Mouse (Mus musculus): Measurements from ENCODE around the gene Catip. TPM values are rescaled to one million over a fixed set of nuclear protein-coding genes. Genes with fewer than 3 reads are reported as not detected.

The Catip gene
- polyA plus RNA-seq, 1 experiment from 2014 or later: 2.2 TPM

DNA sequence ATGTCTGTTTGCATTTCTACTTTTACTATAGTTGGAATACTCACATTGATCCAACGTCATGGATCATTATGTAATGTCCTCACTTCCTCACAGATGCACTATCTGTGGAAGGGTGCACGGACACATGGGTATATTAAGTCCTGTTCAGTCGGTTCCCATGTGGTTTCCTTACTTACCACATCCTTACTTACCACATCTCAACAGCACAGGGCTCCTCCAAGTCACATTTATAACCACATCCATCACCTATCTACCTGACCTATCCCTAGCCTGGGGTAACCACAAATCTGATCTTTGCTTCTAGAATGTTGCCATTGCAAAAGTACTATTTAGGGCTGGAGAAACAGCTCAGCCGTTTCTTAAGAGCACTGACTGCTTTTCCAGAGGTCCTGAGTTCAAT is 11.5 kb downstream of the Catip start:
- H3K4me2 ChIP-seq (ENCODE audit: low read length): no peak overlapping the region
- no peak overlapping the region for H3K4me3 ChIP-seq (ENCODE audit: low read length)
- peaks cover under 1% of the 10 kb centered on the region; the same call in 1 of the 2 replicates for H3K4me1 ChIP-seq (ENCODE audit: control insufficient read depth, insufficient read depth, low read depth, low read length)
- H3K9ac ChIP-seq (ENCODE audit: low read depth, low read length): no peak overlapping the region
- WGBS: 81% methylated on average over 4 of the region's 4 CpGs
- no peak overlapping the region for H3K27ac ChIP-seq (ENCODE audit: low read depth, low read length)
- H3K36me3 ChIP-seq (ENCODE audit: control insufficient read depth, insufficient read depth, low read length): no peaks in the 10 kb centered on the region
- H3K9me3 ChIP-seq (ENCODE audit: control insufficient read depth, low read length): no peaks in the 10 kb centered on the region
- no peak for ATAC-seq
- no peaks in the 10 kb centered on the region for H3K27me3 ChIP-seq (replicated peaks; ENCODE audit: control insufficient read depth, insufficient read depth, low read length)

DNA sequence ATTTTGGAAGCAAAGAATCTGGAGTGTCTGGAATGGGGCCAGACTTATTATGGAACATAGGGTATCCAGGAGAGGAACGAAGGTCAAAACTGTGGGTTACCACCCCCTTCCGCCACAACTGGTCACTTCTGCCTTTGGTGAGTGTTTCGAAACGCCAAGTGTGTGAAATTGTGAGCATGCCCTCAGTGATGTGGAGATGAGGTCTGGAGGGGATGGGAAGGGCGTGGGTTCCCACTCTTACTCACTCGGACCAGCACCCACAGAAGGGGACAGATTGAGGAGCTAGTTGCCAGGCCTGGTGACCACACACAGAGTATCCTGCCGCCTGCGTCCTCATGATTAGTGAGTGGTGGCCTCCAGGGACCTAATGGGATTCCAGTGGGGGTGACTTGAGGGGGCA is 13.1 kb downstream of the Catip start, which contains the start of gene Slc11a1:
Gene Slc11a1 (plus strand): TSS at position 216 of the 400 bp plus-strand sequence.
- no peak within 1 kb of the TSS for H3K9ac ChIP-seq (ENCODE audit: low read depth, low read length)
- H3K27me3 ChIP-seq (replicated peaks; ENCODE audit: control insufficient read depth, insufficient read depth, low read length): no peaks in the 10 kb centered on the region
- no peak within 1 kb of the TSS for H3K4me3 ChIP-seq (ENCODE audit: low read length)
- H3K27ac ChIP-seq (ENCODE audit: low read depth, low read length): no peak within 1 kb of the TSS
- WGBS: 81% methylated on average over 8 of the region's 8 CpGs
- no peak within 1 kb of the TSS for H3K4me2 ChIP-seq (ENCODE audit: low read length)
- no peaks in the 10 kb centered on the region for H3K36me3 ChIP-seq (ENCODE audit: control insufficient read depth, insufficient read depth, low read length)
- no peaks in the 10 kb centered on the region for H3K4me1 ChIP-seq (ENCODE audit: control insufficient read depth, insufficient read depth, low read depth, low read length)
- H3K9me3 ChIP-seq (ENCODE audit: control insufficient read depth, low read length): no peaks in the 10 kb centered on the region
- no peak for ATAC-seq

DNA sequence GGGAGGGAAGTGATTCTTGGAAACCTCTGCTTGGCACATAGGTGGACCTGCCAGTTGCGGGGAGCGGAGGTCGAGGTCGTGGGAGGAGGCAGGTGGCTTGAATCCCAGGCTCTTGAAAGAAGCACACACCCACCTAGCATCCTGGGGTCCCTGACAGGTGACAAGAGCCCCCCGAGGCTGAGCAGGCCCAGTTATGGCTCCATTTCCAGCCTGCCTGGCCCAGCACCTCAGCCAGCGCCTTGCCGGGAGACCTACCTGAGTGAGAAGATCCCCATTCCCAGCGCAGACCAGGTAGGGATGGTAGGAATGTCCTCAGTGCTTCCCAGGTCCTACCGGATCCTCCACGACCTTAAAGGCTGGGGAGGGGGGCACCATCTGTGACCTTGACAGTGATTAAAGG is 13.7 kb downstream of the Catip start:
- no peaks in the 10 kb centered on the region for H3K36me3 ChIP-seq (ENCODE audit: control insufficient read depth, insufficient read depth, low read length)
- H3K4me3 ChIP-seq (ENCODE audit: low read length): no peak overlapping the region
- no peak overlapping the region for H3K27ac ChIP-seq (ENCODE audit: low read depth, low read length)
- no peaks in the 10 kb centered on the region for H3K9me3 ChIP-seq (ENCODE audit: control insufficient read depth, low read length)
- 79% methylated on average over 10 of the region's 10 CpGs for WGBS
- no peak for ATAC-seq
- H3K9ac ChIP-seq (ENCODE audit: low read depth, low read length): no peak overlapping the region
- no peak overlapping the region for H3K4me2 ChIP-seq (ENCODE audit: low read length)
- no peaks in the 10 kb centered on the region for H3K4me1 ChIP-seq (ENCODE audit: control insufficient read depth, insufficient read depth, low read depth, low read length)
- H3K27me3 ChIP-seq (replicated peaks; ENCODE audit: control insufficient read depth, insufficient read depth, low read length): no peaks in the 10 kb centered on the region

DNA sequence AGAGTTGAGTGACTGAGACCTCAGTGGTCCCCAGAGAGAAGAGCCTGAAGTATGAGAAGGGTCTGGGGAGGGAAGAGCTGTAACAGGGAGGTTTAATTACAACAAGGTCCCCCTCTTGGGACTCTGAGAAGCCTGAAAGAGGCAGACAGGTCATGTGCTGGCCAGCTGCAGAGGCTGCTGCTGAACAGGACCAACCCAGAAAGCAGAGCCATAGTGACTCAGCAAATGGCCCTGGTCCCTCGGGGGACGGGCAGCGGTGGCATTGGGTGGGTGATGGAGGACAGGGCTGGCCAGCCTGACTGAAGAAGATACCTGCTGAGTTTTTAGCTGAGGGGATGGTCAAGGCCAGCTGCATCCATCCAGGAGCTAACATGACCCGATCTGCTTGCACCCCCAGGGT is 14.5 kb downstream of the Catip start:
- Histone ChIP-seq H3K36me3 (ENCODE audit: control insufficient read depth, insufficient read depth, low read length) (no peaks in the 10 kb centered on the region), H3K9me3 (ENCODE audit: control insufficient read depth, low read length) (no peaks in the 10 kb centered on the region), H3K9ac (ENCODE audit: low read depth, low read length) (no peak overlapping the region), H3K4me1 (ENCODE audit: control insufficient read depth, insufficient read depth, low read depth, low read length) (no peaks in the 10 kb centered on the region), H3K27me3 (replicated peaks; ENCODE audit: control insufficient read depth, insufficient read depth, low read length) (no peaks in the 10 kb centered on the region), H3K4me2 (ENCODE audit: low read length) (no peak overlapping the region), H3K4me3 (ENCODE audit: low read length) (no peak overlapping the region), H3K27ac (ENCODE audit: low read depth, low read length) (no peak overlapping the region)
- ATAC-seq: no peak; the same call in 1 of the 2 replicates
- WGBS: 85% methylated on average over 4 of the region's 4 CpGs

DNA sequence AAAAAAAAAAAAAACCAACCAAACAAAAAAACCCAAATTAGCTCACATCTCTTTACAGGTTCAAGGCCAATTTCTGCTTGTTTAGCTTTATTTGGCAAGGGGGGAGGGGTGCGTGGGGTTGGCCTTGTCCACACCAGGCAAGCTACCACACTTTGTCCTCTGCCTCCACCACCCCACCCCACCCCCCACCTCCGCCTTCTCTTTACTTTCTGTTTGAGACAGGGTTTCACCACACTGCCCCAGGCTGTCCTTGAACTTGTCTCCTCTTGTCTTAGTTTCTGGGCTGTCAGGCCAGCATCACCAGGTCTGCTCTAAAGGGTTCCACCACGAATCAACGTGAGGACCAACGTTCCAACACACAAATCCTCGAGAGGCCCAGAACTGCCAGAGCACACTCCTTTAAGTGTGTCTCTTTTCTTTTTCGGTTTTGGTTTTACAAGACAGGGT is 17.2 kb downstream of the Catip start:
- Histone ChIP-seq H3K4me1 (ENCODE audit: control insufficient read depth, insufficient read depth, low read depth, low read length) (no peaks in the 10 kb centered on the region), H3K27ac (ENCODE audit: low read depth, low read length) (no peak overlapping the region), H3K9me3 (ENCODE audit: control insufficient read depth, low read length) (no peaks in the 10 kb centered on the region), H3K9ac (ENCODE audit: low read depth, low read length) (no peak overlapping the region), H3K27me3 (replicated peaks; ENCODE audit: control insufficient read depth, insufficient read depth, low read length) (no peaks in the 10 kb centered on the region), H3K36me3 (ENCODE audit: control insufficient read depth, insufficient read depth, low read length) (no peaks in the 10 kb centered on the region), H3K4me2 (ENCODE audit: low read length) (no peak overlapping the region), H3K4me3 (ENCODE audit: low read length) (no peak overlapping the region)
- no peak for ATAC-seq
- 87% methylated on average over 7 of the region's 7 CpGs for WGBS

DNA sequence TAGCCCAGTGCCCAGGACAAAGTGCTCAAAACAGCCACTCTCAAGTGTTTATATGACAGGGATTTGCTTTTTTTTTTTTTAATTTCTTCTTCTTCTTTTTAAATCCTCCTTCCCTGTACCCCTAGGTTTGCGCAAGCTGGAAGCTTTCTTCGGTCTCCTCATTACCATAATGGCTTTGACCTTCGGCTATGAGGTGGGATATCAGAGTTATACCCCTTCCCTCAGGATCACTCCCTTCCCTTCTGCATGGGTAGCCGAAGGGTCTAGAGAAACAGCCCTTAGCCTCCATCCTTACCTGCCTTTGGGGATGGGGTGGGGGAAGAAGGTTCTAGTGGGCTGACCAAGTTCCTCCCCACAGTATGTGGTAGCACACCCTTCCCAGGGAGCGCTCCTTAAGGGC is 18.6 kb downstream of the Catip start:
- WGBS: 89% methylated on average over 5 of the region's 5 CpGs
- ATAC-seq: no peak
- H3K9ac ChIP-seq (ENCODE audit: low read depth, low read length): no peak overlapping the region
- no peak overlapping the region for H3K4me2 ChIP-seq (ENCODE audit: low read length)
- H3K4me1 ChIP-seq (ENCODE audit: control insufficient read depth, insufficient read depth, low read depth, low read length): no peaks in the 10 kb centered on the region
- no peaks in the 10 kb centered on the region for H3K36me3 ChIP-seq (ENCODE audit: control insufficient read depth, insufficient read depth, low read length)
- no peak overlapping the region for H3K27ac ChIP-seq (ENCODE audit: low read depth, low read length)
- H3K27me3 ChIP-seq (replicated peaks; ENCODE audit: control insufficient read depth, insufficient read depth, low read length): no peaks in the 10 kb centered on the region
- no peaks in the 10 kb centered on the region for H3K9me3 ChIP-seq (ENCODE audit: control insufficient read depth, low read length)
- H3K4me3 ChIP-seq (ENCODE audit: low read length): no peak overlapping the region

DNA sequence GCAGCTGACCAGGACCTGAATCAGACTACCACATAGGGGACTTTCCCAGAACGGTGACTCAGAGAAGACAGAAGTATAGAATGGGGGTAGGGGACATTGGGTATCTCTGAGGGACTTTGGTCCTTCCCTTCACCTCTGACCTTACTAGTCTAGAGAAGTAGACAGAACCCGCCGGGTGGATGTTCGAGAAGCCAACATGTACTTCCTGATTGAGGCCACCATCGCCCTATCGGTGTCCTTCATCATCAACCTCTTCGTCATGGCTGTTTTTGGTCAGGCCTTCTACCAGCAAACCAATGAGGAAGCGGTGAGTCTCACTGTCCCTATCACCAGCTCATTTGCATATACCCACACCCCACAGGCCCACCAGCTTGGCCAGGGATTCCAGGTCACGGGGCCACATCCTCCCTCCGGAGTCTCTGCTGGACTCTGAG is 19.7 kb downstream of the Catip start:
- no peak for ATAC-seq
- no peak overlapping the region for H3K27ac ChIP-seq (ENCODE audit: low read depth, low read length)
- WGBS: 92% methylated on average over 10 of the region's 10 CpGs
- no peaks in the 10 kb centered on the region for H3K9me3 ChIP-seq (ENCODE audit: control insufficient read depth, low read length)
- H3K27me3 ChIP-seq (replicated peaks; ENCODE audit: control insufficient read depth, insufficient read depth, low read length): no peaks in the 10 kb centered on the region
- no peak overlapping the region for H3K4me3 ChIP-seq (ENCODE audit: low read length)
- no peaks in the 10 kb centered on the region for H3K36me3 ChIP-seq (ENCODE audit: control insufficient read depth, insufficient read depth, low read length)
- H3K4me1 ChIP-seq (ENCODE audit: control insufficient read depth, insufficient read depth, low read depth, low read length): peaks cover 2% of the 10 kb centered on the region; the same call in 1 of the 2 replicates
- no peak overlapping the region for H3K4me2 ChIP-seq (ENCODE audit: low read length)
- no peak overlapping the region for H3K9ac ChIP-seq (ENCODE audit: low read depth, low read length)

DNA sequence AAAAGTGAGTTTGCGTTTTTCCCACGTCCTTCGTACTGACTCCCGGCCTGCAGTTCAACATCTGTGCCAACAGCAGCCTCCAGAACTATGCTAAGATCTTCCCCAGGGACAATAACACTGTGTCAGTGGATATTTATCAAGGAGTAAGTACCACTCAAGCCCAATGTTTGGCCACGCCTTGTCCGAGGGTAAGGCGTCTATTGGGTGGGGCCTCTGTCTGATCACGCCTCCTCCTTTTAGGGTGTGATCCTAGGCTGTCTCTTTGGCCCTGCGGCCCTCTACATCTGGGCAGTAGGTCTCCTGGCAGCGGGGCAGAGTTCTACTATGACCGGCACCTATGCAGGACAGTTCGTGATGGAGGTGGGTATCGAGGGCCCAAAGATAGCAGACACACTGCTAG is 21.5 kb downstream of the Catip start:
- Histone ChIP-seq H3K4me1 (ENCODE audit: control insufficient read depth, insufficient read depth, low read depth, low read length) (peaks cover 7% of the 10 kb centered on the region), H3K27ac (ENCODE audit: low read depth, low read length) (no peak overlapping the region), H3K9ac (ENCODE audit: low read depth, low read length) (no peak overlapping the region), H3K27me3 (replicated peaks; ENCODE audit: control insufficient read depth, insufficient read depth, low read length) (no peaks in the 10 kb centered on the region), H3K36me3 (ENCODE audit: control insufficient read depth, insufficient read depth, low read length) (no peaks in the 10 kb centered on the region), H3K9me3 (ENCODE audit: control insufficient read depth, low read length) (no peaks in the 10 kb centered on the region), H3K4me2 (ENCODE audit: low read length) (no peak overlapping the region), H3K4me3 (ENCODE audit: low read length) (no peak overlapping the region)
- no peak for ATAC-seq
- 88% methylated on average over 13 of the region's 13 CpGs for WGBS

DNA sequence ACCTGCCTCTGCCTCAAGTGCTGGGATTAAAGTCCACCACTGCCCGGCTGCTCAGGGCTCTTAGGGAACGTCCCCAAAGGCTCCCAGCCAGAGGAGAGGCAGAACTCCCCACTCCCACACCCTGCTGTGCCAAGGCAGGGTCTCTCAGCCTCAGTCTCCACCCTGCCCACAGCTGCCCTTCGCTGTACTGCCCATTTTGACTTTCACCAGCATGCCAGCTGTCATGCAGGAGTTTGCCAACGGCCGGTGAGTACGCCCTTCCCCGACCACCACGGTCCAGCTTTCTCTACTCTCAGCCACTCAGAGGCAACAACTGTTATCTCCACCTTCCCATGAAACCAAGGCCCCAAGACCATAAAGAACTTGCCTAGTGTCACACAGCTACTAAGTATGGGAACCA is 22.6 kb downstream of the Catip start:
- no peak for ATAC-seq
- H3K4me2 ChIP-seq (ENCODE audit: low read length): no peak overlapping the region

DNA sequence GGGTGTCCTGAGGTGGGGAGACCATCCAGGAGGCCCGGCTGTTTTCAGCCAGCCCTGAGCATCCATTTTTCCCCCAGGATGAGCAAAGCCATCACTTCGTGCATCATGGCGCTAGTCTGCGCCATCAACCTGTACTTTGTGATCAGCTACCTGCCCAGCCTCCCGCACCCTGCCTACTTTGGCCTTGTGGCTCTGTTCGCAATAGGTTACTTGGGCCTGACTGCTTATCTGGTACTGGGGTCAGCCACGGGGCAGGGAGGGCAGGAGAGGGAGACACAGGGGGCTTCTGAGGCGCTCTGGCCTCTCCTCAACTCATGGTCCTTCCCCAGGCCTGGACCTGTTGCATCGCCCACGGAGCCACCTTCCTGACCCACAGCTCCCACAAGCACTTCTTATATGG is 23.2 kb downstream of the Catip start:
- no peak for ATAC-seq
- no peaks in the 10 kb centered on the region for H3K9me3 ChIP-seq (ENCODE audit: control insufficient read depth, low read length)
- H3K4me1 ChIP-seq (ENCODE audit: control insufficient read depth, insufficient read depth, low read depth, low read length): peaks cover 10% of the 10 kb centered on the region
- WGBS: 93% methylated on average over 10 of the region's 10 CpGs
- H3K4me3 ChIP-seq (ENCODE audit: low read length): no peak overlapping the region
- no peak overlapping the region for H3K27ac ChIP-seq (ENCODE audit: low read depth, low read length)
- H3K36me3 ChIP-seq (ENCODE audit: control insufficient read depth, insufficient read depth, low read length): no peaks in the 10 kb centered on the region
- no peak overlapping the region for H3K4me2 ChIP-seq (ENCODE audit: low read length)
- no peak overlapping the region for H3K9ac ChIP-seq (ENCODE audit: low read depth, low read length)
- 0 out of 2 replicates have a peak, but pooled peaks cover 3% of the 10 kb centered on the region for H3K27me3 ChIP-seq (replicated peaks; ENCODE audit: control insufficient read depth, insufficient read depth, low read length)

More for the DNA sequence above, 22.6 kb downstream of the Catip start:
- Histone ChIP-seq H3K4me1 (ENCODE audit: control insufficient read depth, insufficient read depth, low read depth, low read length) (peaks cover 7% of the 10 kb centered on the region), H3K27ac (ENCODE audit: low read depth, low read length) (no peak overlapping the region), H3K27me3 (replicated peaks; ENCODE audit: control insufficient read depth, insufficient read depth, low read length) (0 out of 2 replicates have a peak, but pooled peaks cover 3% of the 10 kb centered on the region), H3K9ac (ENCODE audit: low read depth, low read length) (no peak overlapping the region), H3K9me3 (ENCODE audit: control insufficient read depth, low read length) (no peaks in the 10 kb centered on the region), H3K36me3 (ENCODE audit: control insufficient read depth, insufficient read depth, low read length) (no peaks in the 10 kb centered on the region), H3K4me3 (ENCODE audit: low read length) (no peak overlapping the region)
- WGBS: 92% methylated on average over 8 of the region's 8 CpGs

Data from hindbrain, embryonic 16.5 days (tissue).